Mouse (Mus musculus) skeletal muscle tissue, adult 2 months (tissue): ENCODE measurements around the gene Tmem251.

Experiments used
- DNase-seq: peaks from one replicate; pipeline ENCODE4 v3.0.0-alpha.2; 2012; ENCODE audit warnings: low read depth, low spot score

Gene Tmem251

DNA sequence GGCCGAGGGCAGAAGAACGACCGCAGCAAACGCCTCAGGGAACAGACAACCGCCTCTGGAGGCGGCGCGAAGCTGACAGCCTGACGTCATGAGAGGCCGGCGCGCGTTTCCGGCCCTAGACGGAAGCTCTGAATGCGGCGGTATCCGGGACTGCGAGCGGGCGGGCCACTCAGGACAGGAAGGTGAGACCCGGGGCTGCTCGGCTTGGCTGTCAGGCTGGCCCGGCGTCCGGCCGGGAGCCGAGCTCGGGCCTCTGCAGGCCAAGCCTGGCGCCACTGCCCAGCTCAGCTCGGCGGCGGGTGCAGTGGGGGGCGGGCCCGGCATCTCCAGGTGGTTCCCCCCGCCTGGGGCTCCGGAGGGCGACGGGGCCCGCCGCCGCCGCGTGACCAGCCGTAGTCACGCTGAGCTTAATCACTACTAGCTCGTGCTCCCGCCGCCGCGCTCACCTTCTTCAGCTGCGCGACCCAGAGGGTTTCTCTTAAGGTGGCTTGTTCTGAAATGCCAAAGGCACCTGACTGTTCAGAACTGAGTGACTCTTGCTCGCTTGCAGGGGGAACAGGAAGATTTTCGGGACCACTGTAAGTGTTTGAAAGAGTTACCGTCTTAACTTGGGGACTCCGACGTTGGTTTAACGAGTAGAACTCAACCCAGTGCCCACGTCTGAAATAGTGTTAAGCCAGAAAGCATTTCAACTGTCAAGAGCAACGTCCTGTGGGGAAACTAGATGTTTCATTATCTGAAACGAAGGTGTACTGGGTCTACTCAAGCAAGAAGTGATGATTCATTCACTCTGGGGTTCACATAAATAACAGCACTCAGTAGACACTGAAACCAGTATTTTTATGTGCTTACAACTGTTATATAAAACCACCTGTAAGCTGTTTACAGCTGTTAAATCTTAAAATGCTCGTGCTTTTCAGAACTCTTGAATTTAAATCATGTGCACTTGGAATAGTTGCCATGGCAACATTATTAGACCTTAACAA, at the start of gene Tmem251, which contains the start of gene Moap1:
Tmem251 (plus strand) TSS at position 174 of the 986 bp plus-strand sequence.
Moap1 (minus strand) TSS at position 73 of the 986 bp plus-strand sequence.
- peak; percentile 78 for DNase-seq

DNA sequence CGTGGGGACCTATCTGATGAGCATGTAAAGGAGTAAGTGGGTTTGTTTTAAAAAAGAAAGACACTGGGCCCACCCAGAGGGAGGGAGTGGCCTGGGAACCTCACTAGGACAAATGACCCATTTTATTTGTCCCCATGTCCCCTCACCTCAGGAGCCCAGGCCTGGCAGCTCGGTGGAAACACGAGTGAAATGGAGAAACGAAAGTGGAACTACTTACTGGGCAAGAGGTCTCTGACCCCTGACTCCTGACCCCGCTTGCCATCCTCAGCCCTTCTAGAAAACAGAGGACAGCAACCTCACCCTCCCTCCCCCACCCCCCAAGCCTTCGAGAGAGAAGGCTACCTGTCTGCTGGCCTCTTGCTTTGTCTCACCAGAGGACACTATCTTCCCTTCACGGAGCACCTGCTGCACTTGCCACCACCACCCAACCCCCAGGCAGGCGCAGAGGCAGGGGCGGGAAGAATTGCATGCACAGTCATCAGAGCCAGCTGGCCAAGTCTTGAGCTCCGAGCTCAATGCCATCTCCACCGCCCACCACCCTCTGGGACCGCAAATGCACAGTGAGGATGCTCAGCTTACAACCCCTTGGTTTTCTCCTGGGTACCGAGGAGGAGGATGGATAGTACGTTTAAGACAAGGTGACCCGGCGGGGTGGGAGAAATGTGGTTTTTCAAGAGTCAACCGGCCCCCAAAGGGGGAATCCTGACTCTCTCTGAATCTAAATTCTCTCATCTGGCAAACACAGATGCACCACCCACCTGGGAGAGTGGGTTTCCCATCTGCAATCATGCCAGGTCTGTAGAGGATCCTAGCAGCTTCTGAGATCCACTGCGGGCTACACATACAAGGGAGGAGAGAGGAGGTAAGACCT, 48.0 kb upstream of the Tmem251 start:
- no peak for DNase-seq

DNA sequence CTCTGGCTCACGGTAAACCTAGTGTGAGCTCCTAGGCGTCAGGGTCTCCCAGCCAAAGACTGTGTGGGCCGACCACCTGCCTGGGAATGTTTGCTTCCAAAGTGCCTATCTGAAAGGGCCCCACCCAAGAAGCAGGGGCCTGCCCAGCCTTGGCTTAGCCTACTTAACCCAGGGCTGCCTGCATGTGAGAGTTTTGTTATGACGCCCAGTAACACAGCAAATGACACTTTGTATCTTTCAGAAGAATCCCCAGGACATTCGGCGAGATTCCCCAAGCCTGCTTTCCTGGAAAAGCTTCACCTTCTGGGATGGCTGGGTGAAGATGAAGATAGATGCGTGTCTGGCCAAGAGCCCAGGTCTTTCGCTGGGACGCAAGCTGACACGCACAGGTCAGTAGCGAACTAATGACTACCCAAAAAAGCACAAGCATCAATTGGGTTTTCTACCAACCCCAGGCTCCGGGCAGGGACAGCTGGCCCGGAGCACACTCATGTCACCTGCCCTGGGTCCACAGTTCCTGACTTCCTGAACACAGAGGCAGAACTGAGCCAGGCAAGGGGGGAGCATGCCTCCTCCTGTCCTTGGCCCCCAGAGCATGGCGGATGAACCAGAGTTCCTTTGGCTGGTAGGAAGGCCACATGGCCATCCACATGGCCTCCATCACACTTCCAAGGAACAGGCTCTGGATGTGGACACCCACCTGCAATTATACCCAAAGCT, 46.8 kb upstream of the Tmem251 start:
- DNase-seq: no peak

DNA sequence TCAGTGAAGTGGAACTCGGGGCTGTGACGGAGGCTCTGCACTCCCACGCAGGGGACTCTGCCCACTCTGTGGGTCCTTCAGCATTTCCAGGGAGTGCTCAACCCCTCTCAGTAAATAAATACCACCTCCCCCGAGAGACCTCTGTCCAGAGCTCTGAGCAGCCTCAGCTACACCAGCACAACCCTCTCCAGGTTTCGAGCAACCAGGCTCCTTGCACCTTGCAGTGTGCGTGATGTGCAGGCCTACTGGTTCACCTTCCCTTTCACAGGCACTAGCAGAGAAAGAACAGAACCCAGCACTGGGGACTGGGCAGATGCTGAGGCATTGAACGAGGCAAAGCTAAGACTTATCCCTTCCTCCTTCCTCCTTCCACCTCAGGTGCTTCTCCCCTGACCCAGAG, 46.2 kb upstream of the Tmem251 start:
- DNase-seq: no peak

DNA sequence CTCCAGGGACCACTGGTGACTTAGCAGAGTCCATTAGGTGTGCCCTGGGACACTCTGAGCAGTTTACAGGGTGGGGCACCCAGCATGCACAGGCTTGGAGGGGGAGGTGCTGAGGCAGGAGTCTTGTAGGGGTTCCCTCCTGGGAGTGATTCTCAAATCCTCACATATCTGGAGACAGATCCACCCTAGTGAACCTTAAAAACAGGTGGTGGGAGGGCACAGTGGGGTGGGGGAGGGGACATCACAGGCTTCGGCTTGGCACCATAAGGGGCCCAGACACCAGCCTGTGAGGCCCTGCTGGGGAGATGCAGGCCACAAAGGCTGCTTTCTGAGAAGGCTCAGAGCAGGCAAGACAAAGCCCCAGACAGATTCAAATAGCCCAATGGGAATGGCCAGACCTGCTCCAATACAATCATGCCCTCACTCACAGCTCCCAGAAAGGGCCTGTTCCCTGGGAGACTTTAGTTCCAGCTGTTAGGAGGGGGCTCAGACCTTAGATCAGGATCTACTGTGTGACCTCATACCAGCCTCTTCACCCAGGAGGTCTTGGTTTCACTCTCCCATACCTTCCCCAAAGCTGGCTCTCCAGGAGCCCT, 45.4 kb upstream of the Tmem251 start:
- DNase-seq: no peak

DNA sequence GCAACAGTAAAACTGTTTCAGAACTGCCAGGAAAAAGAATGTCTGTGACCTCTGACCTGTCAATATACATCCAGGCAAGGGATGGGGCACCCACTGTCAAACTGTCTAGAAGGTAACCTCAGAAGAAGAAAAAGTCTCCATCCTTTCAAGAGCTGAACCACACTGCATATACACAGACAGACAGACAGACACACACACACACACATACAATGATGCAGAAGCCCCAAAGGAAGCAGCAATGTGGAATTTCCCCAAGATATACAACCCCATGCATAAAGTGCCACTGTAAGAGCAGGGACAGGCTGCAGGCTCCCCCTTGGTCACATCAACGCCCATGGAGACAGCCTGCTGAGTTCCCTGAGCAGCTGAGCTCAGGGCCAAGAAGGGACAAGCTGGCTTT, 44.4 kb upstream of the Tmem251 start:
- DNase-seq: no peak

DNA sequence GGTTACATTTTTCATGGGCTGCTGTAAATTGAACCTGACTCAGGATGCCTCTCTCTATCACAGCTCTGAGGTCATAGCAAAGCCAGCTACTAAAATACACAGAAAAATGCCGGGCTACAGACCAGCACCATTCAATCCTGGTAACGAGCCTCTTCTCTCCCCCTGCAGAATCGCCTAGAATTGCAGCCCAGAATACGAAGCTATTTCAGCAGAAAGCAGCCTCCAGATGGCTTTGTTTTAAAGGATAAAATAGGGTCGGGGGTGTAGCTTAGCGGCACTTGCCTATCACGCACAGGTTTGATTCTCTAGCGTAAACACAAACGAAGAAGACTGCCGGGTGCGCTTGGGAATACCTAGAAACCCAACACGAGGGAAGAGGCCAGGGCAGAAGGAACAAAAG, 43.1 kb upstream of the Tmem251 start:
- DNase-seq: no peak

DNA sequence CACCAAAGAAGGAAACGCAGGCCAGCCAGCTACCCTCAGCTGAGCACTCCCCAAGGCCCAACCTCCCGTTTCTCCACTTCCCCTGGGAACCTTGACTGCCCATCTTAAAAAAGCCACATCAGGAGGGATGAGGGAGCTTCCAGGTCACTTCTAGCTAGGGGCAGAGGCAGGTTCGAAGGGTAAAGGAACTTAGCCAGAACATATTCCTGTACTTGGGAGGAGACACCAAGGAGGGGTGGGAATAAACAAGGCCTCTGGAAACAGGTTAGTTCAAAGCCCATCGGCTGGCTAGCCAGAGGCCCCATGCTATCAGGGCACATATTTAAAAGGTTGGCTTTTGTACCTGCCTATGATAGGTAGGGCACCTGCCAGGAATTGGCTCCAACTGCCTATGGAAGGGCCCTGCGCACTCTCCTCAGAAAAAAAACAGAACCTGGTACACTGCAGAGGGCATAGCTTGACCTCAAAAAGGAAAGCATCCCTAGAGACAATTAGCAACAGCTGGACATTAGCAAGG, 41.8 kb upstream of the Tmem251 start:
- DNase-seq: no peak

DNA sequence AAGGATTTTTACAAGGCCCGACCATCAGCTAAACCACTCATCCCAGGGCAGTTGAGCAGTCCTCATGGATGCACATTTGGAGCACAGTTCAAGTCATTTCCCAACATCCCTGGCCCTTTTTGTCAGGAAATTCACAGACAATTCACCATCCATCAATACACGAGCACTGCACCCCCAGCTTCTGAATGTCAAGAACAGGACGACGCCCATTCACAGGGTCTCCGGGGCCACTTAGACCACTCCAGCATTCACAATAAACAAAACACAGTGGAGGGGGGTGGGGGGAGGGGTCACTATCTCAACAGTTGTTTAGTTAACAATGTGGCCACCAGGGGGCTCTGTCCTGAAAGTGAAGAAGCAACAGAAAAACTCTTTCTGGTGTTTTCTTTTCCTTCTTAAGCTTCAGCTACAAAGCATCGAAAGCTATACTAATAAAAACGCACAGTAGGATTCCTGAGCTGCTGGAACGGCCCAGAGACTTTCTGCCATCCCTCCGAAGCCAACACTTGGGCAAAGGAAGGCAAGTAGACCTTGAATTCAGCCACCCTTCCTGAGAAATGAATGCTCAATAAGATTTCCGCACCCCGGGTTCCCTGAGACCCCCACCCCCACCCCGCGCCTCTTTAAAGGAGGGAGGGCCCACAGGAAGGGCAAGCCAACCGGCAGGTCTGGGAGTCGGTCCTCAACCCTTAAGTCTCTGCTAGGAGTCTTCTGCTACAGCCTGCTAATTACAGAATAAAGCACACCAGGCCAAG, 41.0 kb upstream of the Tmem251 start:
- DNase-seq: peak; percentile 57

DNA sequence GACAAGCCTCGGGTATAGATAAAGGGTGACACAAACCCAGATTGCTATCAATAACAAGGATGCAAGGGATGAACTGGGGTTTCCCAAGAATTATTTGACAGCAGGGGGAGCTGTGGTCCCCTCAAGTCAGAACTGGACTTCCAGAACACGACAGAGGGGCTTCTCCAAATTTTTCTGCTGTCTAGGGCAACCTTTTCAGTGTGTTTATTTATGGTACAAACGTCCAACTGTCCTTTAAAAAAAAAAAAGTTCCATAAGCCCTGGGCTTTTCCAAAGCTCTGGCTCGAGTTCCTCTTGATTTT, 40.5 kb upstream of the Tmem251 start:
- no peak for DNase-seq

DNA sequence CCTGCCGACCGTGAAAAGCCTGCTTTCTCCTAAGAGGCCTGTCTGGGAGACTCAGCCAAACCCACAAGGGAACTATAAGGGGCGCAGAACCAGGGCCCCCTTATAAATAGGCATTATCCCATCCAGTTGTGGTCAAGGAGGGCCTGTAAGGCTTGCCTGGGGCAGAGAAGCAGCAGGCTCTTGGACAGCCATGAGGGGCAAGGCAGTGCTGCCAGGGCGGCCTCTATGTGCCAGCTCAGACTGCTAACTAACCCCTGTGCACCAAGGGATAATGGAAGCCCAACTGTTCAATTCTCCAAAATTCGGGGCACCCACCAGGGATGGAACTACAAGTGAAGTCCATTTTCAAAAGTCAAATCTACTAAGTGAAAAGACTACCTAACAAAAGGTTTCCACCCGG, 40.1 kb upstream of the Tmem251 start:
- DNase-seq: no peak

DNA sequence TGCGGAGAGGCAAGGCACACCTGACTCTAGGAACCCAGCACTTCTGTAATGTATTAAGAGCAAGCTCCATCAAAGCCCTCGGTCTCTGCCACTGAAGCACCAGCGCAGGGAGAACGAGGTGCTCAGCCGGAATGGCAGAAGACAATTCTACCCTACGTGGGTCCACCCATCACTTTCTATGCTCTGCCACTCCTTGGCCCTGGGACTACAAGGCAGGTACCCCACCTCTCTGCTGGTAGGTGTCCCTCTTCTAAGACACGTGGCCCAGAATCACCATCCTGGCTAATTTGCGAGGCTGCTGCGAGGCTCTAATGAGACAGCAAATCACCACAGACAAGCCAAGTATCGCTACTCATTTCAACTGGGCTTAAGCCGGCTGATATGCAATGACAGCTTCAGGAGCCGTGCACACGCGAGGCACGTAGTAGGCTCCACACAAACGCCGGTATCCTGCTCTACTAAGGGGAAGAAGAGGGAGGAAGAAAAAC, 39.6 kb upstream of the Tmem251 start:
- DNase-seq: no peak

DNA sequence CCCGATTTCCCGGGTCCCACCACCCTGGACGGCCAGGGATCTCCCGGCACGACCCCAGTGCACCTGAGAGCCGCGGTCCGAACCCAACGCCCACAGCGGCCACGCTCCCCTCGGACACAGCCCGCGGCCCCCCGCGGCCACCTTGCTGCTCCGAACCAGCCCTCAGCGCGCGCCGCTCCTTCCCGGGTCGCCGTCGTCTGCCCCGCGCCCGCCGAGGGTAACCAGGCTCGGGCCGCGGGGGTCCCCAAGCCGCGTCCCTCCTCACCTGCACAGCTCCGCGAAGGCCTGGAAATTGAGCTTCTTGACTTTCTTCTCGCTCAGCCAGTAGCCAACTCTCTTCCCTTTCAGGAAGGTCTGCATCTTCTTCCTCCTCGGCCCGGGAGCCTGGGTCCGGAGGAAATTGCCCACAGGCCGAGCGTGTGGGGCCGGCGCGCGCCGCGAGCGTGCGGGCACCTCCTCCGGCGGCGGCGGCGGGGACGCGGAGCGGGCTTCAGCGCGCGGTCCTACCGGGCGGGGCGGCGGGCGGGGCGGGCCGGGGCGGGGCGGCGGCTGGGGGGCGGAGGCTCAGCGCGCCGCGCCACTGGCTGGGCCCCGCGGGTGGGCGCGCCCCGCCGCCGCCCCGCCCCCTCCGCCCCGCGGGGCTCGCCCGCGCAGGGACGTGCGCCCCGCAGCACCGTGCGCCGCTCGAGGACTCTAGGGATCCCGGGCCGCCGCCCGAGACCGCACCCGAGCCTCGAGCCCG, 38.9 kb upstream of the Tmem251 start, which contains the start of gene Itpk1:
Itpk1 (minus strand) TSS at position 474 of the 742 bp plus-strand sequence.
- no peak for DNase-seq

DNA sequence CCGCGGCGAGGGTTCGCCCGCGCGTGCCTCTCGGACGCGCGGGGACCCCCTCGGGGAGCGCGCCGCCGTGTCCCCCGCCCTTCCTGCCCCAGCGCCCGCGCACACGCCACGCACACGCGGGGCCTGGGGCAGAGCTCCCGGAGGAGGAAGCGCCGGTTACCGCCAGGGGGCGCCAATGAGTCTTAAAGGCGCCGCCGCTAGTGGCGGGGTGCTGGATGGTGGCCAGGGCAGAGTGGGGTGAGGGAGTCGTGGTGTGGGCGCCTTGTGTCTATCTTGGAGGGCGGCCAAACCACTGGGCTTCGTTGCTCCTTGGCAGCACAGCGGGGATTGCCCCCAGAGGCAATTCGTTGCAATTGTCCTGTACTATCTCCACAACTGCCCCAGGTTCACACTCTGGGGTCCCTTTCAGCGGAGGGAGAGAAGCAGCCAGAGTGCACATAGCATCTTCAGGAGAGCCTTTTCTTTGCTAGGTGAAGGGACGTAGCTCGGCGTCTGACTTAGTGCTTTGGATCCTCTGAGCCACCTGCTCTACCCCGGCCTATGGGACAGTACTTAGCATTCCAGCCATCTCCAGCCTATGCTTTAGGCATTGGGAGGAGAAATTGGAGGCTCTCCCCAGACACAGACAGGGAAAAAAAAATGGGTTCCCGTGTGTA, 38.2 kb upstream of the Tmem251 start:
- DNase-seq: peak; percentile 72

DNA sequence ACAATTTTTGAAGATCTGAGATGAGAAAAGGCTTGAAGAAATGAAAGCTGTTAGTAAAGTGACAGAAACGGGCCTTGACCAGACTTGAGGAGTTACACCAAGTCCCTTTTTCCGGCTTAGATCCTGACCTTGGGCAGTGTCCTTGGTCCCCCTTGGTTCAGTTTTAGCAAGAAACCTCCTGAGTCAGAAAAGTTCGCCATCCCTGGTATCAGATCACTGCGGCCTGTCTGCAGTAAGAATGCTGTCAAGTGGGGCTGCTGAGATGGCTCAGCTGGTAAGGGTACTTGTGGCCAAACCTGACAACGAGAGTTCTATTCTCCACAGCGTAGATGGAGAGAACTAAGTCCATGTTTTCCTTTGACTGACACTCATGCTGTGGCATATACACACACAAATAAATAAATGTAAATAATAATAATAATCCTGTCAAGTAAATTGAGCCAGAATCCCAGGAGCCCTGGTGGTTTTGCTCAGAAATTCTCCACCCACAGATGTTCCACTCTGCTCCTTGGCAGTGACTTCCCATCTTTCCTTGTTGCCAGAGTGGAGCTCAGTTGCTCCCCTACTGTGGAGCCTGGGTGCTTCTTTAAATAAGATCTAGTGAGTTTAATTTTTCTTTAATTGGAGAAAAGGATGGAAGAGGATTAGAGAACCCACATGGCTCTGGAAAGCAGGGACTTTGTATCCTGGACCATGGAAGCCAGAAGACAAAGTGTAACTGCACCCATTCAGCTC, 37.5 kb upstream of the Tmem251 start:
- no peak for DNase-seq

DNA sequence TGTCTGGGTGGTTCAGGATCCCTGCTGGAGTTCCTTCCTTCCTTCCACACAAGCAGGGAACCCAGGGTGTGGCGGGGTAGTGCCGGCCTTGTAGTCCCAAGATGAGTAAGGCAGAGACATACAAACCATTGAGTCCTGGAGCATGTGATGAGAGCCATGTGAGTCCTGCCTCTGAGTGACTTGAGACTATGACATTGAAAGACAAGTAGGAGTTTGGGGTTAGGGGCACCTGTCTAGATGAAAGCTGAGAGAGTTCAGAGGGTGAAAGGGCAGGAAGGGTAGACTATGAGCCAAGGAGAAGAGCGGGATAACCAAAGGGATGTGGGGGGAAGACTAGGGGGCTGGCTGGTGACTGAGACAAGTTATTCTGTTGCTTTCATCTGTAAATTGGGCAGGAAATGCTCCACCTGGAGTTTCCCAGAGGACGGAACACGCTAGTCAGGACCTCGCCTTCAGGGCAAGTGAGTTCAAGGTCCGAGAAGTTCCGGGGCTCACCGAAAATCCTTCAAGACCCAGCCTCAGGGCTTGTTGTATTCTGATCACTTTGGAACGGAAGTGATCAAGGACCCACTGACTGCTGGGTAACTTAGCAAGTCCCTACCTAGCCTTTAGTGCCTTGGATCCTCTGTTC, 36.6 kb upstream of the Tmem251 start:
- DNase-seq: no peak

DNA sequence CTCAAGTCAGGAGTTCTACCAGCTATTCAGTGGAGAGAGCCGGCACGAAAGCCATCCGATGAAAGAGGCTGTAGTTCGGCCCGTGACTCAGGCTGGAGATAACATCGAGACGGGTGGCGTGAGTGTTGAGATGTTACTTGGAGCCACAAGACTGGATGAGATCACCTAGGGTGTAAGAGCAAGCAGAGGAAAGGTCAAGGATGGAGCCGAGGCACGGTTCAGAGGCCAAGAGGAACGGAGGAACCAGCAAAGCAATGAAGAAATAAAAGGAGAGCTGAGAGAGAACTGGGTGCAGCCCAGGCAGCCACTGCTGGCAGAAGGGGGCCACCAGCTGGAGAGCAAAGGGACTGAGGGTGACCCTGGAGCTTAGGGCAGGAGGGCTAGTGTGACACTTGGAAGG, 35.3 kb upstream of the Tmem251 start:
- DNase-seq: no peak

DNA sequence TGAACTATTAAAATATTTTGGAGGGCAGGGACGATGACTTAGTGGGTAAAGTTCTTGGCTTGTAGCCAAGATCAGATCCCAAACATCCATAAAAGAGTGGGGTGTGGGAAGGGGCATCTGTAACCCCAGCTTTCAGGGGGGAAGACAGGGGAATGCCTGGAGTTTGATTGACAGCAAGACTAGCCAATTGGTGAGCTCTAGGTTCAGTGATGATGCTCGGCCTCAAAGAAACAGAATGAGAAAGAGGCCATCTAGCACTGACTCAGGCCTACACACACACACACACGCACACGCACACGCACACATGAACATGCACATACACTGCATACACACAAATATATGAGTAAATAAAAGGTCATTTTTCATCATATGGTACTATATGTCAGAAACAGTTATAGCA, 33.7 kb upstream of the Tmem251 start:
- DNase-seq: no peak
